Mouse (Mus musculus): Measurements from ENCODE around the gene Wnt9a. TPM values are rescaled to one million over a fixed set of nuclear protein-coding genes. Genes with fewer than 3 reads are reported as not detected.

The Wnt9a gene
- polyA plus RNA-seq, 1 experiment from 2014 or later, result 8.5 TPM

GRCm38 (mm10) chr11:59337955-59338735 lies 31.4 kb downstream of the Wnt9a start:
- Histone ChIP-seq H3K27me3 (no peaks in the 10 kb centered on the region), H3K9me3 (replicated peaks) (no peaks in the 10 kb centered on the region), H3K9ac (no peak overlapping the region), H3K4me1 (peaks cover 4% of the 10 kb centered on the region; the same call in 1 of the 2 replicates), H3K4me3 (replicated peaks) (no peak overlapping the region), H3K27ac (replicated peaks) (no peak overlapping the region), H3K36me3 (no peaks in the 10 kb centered on the region), H3K4me2 (replicated peaks) (no peak overlapping the region)
- ATAC-seq (ENCODE audit: insufficient number of reproducible peaks, low FRiP score, low TSS enrichment, low read depth), result no peak
- 69% methylated on average over 13 of the region's 13 CpGs for WGBS

- no peaks in the 10 kb centered on the region for H3K9me3 ChIP-seq (replicated peaks)
- peaks cover 4% of the 10 kb centered on the region; the same call in 1 of the 2 replicates for H3K4me1 ChIP-seq
- H3K27me3 ChIP-seq, result no peaks in the 10 kb centered on the region
- H3K4me2 ChIP-seq (replicated peaks), result no peak overlapping the region
- no peak overlapping the region for H3K9ac ChIP-seq
- no peak overlapping the region for H3K27ac ChIP-seq (replicated peaks)
- 81% methylated on average over 2 of the region's 2 CpGs for WGBS
- H3K36me3 ChIP-seq, result no peaks in the 10 kb centered on the region
- no peak overlapping the region for H3K4me3 ChIP-seq (replicated peaks)
- ATAC-seq (ENCODE audit: insufficient number of reproducible peaks, low FRiP score, low TSS enrichment, low read depth), result no peak
Measured at GRCm38 (mm10) chr11:59338736-59339120, 32.0 kb downstream of the Wnt9a start.

- no peaks in the 10 kb centered on the region for H3K9me3 ChIP-seq (replicated peaks)
- no peak overlapping the region for H3K4me3 ChIP-seq (replicated peaks)
- H3K9ac ChIP-seq, result no peak overlapping the region
- no peak for ATAC-seq (ENCODE audit: insufficient number of reproducible peaks, low FRiP score, low TSS enrichment, low read depth)
- WGBS, result 78% methylated on average over 5 of the region's 5 CpGs
- H3K4me2 ChIP-seq (replicated peaks), result no peak overlapping the region
- no peak overlapping the region for H3K27ac ChIP-seq (replicated peaks)
- no peaks in the 10 kb centered on the region for H3K36me3 ChIP-seq
- peaks cover 13% of the 10 kb centered on the region; the same call in 1 of the 2 replicates for H3K4me1 ChIP-seq
- no peaks in the 10 kb centered on the region for H3K27me3 ChIP-seq
Measured at GRCm38 (mm10) chr11:59342956-59343355, 36.2 kb downstream of the Wnt9a start.

- Histone ChIP-seq H3K27ac (replicated peaks) (peak overlapping the region; percentile 55; the same call in 1 of the 2 replicates), H3K27me3 (no peaks in the 10 kb centered on the region), H3K4me3 (replicated peaks) (no peak overlapping the region), H3K4me2 (replicated peaks) (no peak overlapping the region), H3K4me1 (peaks cover 22% of the 10 kb centered on the region; the same call in 1 of the 2 replicates), H3K9ac (no peak overlapping the region), H3K36me3 (no peaks in the 10 kb centered on the region), H3K9me3 (replicated peaks) (no peaks in the 10 kb centered on the region)
- ATAC-seq (ENCODE audit: insufficient number of reproducible peaks, low FRiP score, low TSS enrichment, low read depth), result peak; percentile 53; the same call in 1 of the 2 replicates
- WGBS, result 58% methylated on average over 11 of the region's 11 CpGs
Measured at GRCm38 (mm10) chr11:59346166-59346910, 39.6 kb downstream of the Wnt9a start.

GRCm38 (mm10) chr11:59350326-59350725 lies 43.6 kb downstream of the Wnt9a start:
- Histone ChIP-seq H3K27ac (replicated peaks) (0 out of 2 replicates have a peak overlapping the region, but pooled peaks have one; percentile 29), H3K9ac (no peak overlapping the region), H3K4me2 (replicated peaks) (no peak overlapping the region), H3K36me3 (no peaks in the 10 kb centered on the region), H3K4me3 (replicated peaks) (no peak overlapping the region), H3K4me1 (peaks cover 22% of the 10 kb centered on the region; the same call in 1 of the 2 replicates), H3K9me3 (replicated peaks) (no peaks in the 10 kb centered on the region), H3K27me3 (no peaks in the 10 kb centered on the region)
- ATAC-seq (ENCODE audit: insufficient number of reproducible peaks, low FRiP score, low TSS enrichment, low read depth), result no peak
- WGBS, result 67% methylated on average over 2 of the region's 2 CpGs

GRCm38 (mm10) chr11:59354793-59355192 lies 48.1 kb downstream of the Wnt9a start:
- no peaks in the 10 kb centered on the region for H3K27me3 ChIP-seq
- H3K9ac ChIP-seq, result no peak overlapping the region
- no peak overlapping the region for H3K4me2 ChIP-seq (replicated peaks)
- WGBS, result 83% methylated on average over 4 of the region's 4 CpGs
- no peak for ATAC-seq (ENCODE audit: insufficient number of reproducible peaks, low FRiP score, low TSS enrichment, low read depth)
- no peaks in the 10 kb centered on the region for H3K36me3 ChIP-seq
- H3K27ac ChIP-seq (replicated peaks), result no peak overlapping the region
- no peak overlapping the region for H3K4me3 ChIP-seq (replicated peaks)
- H3K9me3 ChIP-seq (replicated peaks), result no peaks in the 10 kb centered on the region
- peaks cover 9% of the 10 kb centered on the region for H3K4me1 ChIP-seq

- Histone ChIP-seq H3K9ac (no peak overlapping the region), H3K4me2 (replicated peaks) (no peak overlapping the region), H3K27ac (replicated peaks) (no peak overlapping the region), H3K36me3 (no peaks in the 10 kb centered on the region), H3K27me3 (no peaks in the 10 kb centered on the region), H3K4me3 (replicated peaks) (no peak overlapping the region), H3K4me1 (peaks cover 4% of the 10 kb centered on the region; the same call in 1 of the 2 replicates), H3K9me3 (replicated peaks) (no peaks in the 10 kb centered on the region)
- no peak for ATAC-seq (ENCODE audit: insufficient number of reproducible peaks, low FRiP score, low TSS enrichment, low read depth)
- 70% methylated on average over 11 of the region's 11 CpGs for WGBS
Measured at GRCm38 (mm10) chr11:59356874-59357289, 50.2 kb downstream of the Wnt9a start.

GRCm38 (mm10) chr11:59361291-59361690 lies 54.6 kb downstream of the Wnt9a start:
- peaks cover 29% of the 10 kb centered on the region for H3K4me1 ChIP-seq

GRCm38 (mm10) chr11:59364007-59364406 lies 57.3 kb downstream of the Wnt9a start:
- Histone ChIP-seq H3K4me1 (peaks cover 31% of the 10 kb centered on the region), H3K27me3 (no peaks in the 10 kb centered on the region), H3K9ac (peak overlapping the region; percentile 7; the same call in 1 of the 2 replicates), H3K27ac (replicated peaks) (peak overlapping the region; percentile 82), H3K4me2 (replicated peaks) (no peak overlapping the region), H3K4me3 (replicated peaks) (no peak overlapping the region), H3K9me3 (replicated peaks) (no peaks in the 10 kb centered on the region), H3K36me3 (no peaks in the 10 kb centered on the region)
- peak; percentile 25; the same call in 1 of the 2 replicates for ATAC-seq (ENCODE audit: insufficient number of reproducible peaks, low FRiP score, low TSS enrichment, low read depth)
- WGBS, result 70% methylated on average over 9 of the region's 9 CpGs

More at GRCm38 (mm10) chr11:59361291-59361690, 54.6 kb downstream of the Wnt9a start:
- WGBS, result 86% methylated on average over 9 of the region's 9 CpGs
- Histone ChIP-seq H3K4me2 (replicated peaks) (no peak overlapping the region), H3K27ac (replicated peaks) (no peak overlapping the region), H3K9me3 (replicated peaks) (no peaks in the 10 kb centered on the region), H3K9ac (no peak overlapping the region), H3K4me3 (replicated peaks) (no peak overlapping the region), H3K27me3 (no peaks in the 10 kb centered on the region), H3K36me3 (no peaks in the 10 kb centered on the region)
- ATAC-seq (ENCODE audit: insufficient number of reproducible peaks, low FRiP score, low TSS enrichment, low read depth), result no peak

GRCm38 (mm10) chr11:59364417-59364816 lies 57.7 kb downstream of the Wnt9a start:
- Histone ChIP-seq H3K9ac (peak overlapping the region; percentile 7; the same call in 1 of the 2 replicates), H3K9me3 (replicated peaks) (no peaks in the 10 kb centered on the region), H3K4me2 (replicated peaks) (no peak overlapping the region), H3K27ac (replicated peaks) (peak overlapping the region; percentile 82), H3K27me3 (no peaks in the 10 kb centered on the region), H3K4me1 (peaks cover 31% of the 10 kb centered on the region), H3K36me3 (no peaks in the 10 kb centered on the region), H3K4me3 (replicated peaks) (no peak overlapping the region)
- ATAC-seq (ENCODE audit: insufficient number of reproducible peaks, low FRiP score, low TSS enrichment, low read depth), result peak; percentile 56
- WGBS, result 64% methylated on average over 3 of the region's 3 CpGs

GRCm38 (mm10) chr11:59366031-59366430 lies 59.3 kb downstream of the Wnt9a start:
- Histone ChIP-seq H3K27me3 (no peaks in the 10 kb centered on the region), H3K36me3 (no peaks in the 10 kb centered on the region), H3K27ac (replicated peaks) (peak overlapping the region; percentile 66), H3K4me1 (peaks cover 31% of the 10 kb centered on the region), H3K4me2 (replicated peaks) (no peak overlapping the region), H3K9ac (no peak overlapping the region), H3K9me3 (replicated peaks) (no peaks in the 10 kb centered on the region), H3K4me3 (replicated peaks) (no peak overlapping the region)
- no peak for ATAC-seq (ENCODE audit: insufficient number of reproducible peaks, low FRiP score, low TSS enrichment, low read depth)
- 46% methylated on average over 3 of the region's 3 CpGs for whole genome bisulfite sequencing

Data from embryonic facial prominence, embryonic 15.5 days (tissue).